In the genomic region with DNA sequence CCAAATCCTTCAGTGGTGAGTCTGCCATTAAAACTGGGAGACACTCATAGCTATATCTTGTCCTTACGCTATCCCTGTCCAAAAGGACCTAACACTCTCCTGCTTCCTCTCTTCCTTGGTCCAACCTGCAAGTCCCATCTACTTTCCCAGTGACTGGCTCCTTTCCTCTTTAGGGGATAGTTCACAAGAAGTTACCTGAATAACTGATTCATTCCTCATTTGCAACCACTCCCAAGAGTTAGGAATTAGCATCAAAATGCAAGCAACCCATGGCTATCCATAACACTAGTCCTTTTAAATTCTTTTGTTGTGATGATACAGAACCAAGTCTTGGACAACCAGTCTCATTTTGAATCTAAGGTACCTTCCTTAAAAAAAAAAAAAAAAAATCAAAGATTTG, we compare ENCODE assay signal across 14 mouse cellular contexts.
"Had no signal": no experiment of that assay in that cellular context is flagged by ENCODE, and none has a peak within 500 bp of the region (broad histone marks: within the 10 kb centered on the region; RNA-seq: fewer than 3 reads in every experiment).

No protein-coding gene starts in this region.

- DNase-seq: liver, postnatal 0 days; lung, adult 2 months; lung, postnatal 14 days; lung, postnatal 36 days; right cerebral cortex, postnatal 14 days; thymus, adult 18-20 months; thymus, postnatal 14 days; thymus, postnatal 36 days had no signal

- H3K9ac ChIP-seq: liver, postnatal 0 days; lung, embryonic 15.5 days; midbrain, embryonic 13.5 days; midbrain, embryonic 15.5 days; neural tube, embryonic 12.5 days had no signal

- H3K27me3 ChIP-seq: lung, embryonic 15.5 days; megakaryocyte, embryonic 14.5 days; midbrain, embryonic 13.5 days; midbrain, embryonic 15.5 days; neural tube, embryonic 12.5 days had no signal

- H3K4me3 ChIP-seq: lung, embryonic 15.5 days; megakaryocyte, embryonic 14.5 days; midbrain, embryonic 13.5 days; midbrain, embryonic 15.5 days; neural tube, embryonic 12.5 days had no signal

- H3K36me3 ChIP-seq: lung, embryonic 15.5 days; midbrain, embryonic 13.5 days; midbrain, embryonic 15.5 days; neural tube, embryonic 12.5 days had no signal

- H3K4me1 ChIP-seq: lung, embryonic 15.5 days; megakaryocyte, embryonic 14.5 days; midbrain, embryonic 13.5 days; midbrain, embryonic 15.5 days; neural tube, embryonic 12.5 days had no signal

- H3K9me3 ChIP-seq: lung, embryonic 15.5 days; megakaryocyte, embryonic 14.5 days; midbrain, embryonic 13.5 days; midbrain, embryonic 15.5 days; neural tube, embryonic 12.5 days had no signal

- H3K27ac ChIP-seq: lung, embryonic 15.5 days; macrophage; midbrain, embryonic 13.5 days; midbrain, embryonic 15.5 days; neural tube, embryonic 12.5 days had no signal
